Mouse (Mus musculus) liver, adult (tissue): ENCODE measurements around the gene Adamtsl5.

Experiments used
- GATA4 ChIP-seq: IDR thresholded peaks from 2 replicates; pipeline ENCODE4 v1.6.1; 2014; ENCODE audit warnings: mild to moderate bottlenecking, low read length; ENCODE audit not compliant: insufficient replicate concordance

Adamtsl5 gene

GRCm38 (mm10) chr10:80317011-80317410 is 31.2 kb downstream of the Adamtsl5 start:
- TF ChIP-seq GATA4, result no peak

- no peak for TF ChIP-seq GATA4
These were observed 31.8 kb downstream of the Adamtsl5 start for GRCm38 (mm10) chr10:80316359-80316781.

- TF ChIP-seq GATA4, result no peak
These were observed 32.9 kb downstream of the Adamtsl5 start for GRCm38 (mm10) chr10:80315315-80315714.

- no peak for TF ChIP-seq GATA4
These were observed 33.7 kb downstream of the Adamtsl5 start for GRCm38 (mm10) chr10:80314494-80315001.

- TF ChIP-seq GATA4, result no peak
These were observed 34.5 kb downstream of the Adamtsl5 start for GRCm38 (mm10) chr10:80313627-80314201.

DNA sequence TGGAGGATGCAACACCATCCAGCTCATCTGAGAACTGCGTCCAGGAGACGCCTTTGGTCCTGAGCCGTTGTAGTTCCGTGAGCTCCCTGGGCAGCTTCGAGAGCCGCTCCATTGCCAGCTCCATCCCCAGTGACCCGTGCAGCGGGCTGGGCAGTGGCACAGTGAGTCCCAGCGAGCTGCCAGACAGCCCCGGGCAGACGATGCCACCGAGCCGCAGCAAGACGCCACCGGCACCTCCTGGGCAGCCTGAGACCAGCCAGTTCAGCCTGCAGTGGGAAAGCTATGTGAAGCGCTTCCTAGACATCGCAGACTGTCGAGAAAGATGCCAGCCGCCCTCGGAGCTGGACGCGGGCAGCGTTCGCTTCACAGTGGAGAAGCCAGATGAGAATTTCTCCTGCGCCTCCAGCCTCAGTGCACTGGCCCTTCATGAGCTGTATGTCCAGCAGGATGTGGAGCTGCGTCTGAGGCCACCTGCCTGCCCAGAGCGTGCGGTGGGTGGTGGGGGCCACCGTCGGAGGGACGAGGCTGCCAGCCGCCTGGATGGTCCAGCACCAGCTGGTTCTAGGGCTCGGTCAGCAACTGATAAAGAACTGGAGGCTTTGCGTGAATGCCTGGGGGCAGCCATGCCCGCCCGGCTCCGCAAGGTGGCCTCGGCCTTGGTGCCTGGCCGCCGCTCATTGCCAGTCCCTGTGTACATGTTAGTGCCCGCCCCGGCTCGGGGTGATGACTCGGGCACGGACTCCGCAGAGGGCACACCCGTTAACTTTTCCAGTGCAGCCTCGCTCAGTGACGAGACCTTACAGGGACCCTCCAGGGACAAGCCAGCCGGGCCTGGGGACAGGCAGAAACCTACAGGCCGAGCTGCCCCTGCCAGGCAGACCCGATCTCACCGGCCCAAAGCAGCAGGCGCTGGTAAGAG is 35.4 kb downstream of the Adamtsl5 start:
- no peak for TF ChIP-seq GATA4

- no peak for TF ChIP-seq GATA4
These were observed 36.7 kb downstream of the Adamtsl5 start for GRCm38 (mm10) chr10:80311560-80311959.

- TF ChIP-seq GATA4, result no peak
These were observed 43.4 kb downstream of the Adamtsl5 start for GRCm38 (mm10) chr10:80304862-80305261.

GRCm38 (mm10) chr10:80304458-80304857 is 43.8 kb downstream of the Adamtsl5 start:
- no peak for TF ChIP-seq GATA4

DNA sequence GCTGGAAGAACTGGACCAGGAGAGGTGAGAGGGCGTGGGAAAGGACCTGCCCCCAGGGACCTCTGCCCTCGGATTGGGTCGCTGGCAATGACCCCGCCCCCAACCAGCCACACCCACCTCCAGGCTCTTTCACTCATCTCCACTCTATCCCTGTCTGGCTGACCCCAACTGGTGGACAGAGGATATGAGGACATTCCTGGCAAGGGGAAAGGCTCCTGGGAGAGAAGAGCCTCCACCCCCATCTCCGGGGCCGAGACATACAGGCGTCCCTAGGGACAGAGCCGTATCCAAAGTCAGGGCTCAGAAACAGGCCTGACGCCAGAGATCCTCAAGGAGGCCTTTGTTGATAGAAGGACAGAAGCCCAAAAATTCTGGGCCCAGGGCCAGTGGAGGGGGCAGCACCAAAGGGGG is 45.7 kb downstream of the Adamtsl5 start:
- no peak for TF ChIP-seq GATA4

DNA sequence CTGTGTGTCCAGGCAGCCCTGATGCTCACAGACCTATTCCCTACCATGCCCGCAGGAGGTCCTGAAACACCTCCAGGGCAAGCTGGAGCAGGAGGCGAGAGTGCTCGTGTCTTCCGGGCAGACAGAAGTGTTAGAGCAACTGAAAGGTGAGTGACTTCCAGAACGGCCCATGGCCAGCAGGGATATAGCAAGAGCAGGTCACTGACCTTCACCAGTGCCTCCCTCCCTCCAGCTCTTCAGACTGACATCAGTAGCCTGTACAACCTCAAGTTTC is 46.2 kb downstream of the Adamtsl5 start:
- no peak for TF ChIP-seq GATA4

DNA sequence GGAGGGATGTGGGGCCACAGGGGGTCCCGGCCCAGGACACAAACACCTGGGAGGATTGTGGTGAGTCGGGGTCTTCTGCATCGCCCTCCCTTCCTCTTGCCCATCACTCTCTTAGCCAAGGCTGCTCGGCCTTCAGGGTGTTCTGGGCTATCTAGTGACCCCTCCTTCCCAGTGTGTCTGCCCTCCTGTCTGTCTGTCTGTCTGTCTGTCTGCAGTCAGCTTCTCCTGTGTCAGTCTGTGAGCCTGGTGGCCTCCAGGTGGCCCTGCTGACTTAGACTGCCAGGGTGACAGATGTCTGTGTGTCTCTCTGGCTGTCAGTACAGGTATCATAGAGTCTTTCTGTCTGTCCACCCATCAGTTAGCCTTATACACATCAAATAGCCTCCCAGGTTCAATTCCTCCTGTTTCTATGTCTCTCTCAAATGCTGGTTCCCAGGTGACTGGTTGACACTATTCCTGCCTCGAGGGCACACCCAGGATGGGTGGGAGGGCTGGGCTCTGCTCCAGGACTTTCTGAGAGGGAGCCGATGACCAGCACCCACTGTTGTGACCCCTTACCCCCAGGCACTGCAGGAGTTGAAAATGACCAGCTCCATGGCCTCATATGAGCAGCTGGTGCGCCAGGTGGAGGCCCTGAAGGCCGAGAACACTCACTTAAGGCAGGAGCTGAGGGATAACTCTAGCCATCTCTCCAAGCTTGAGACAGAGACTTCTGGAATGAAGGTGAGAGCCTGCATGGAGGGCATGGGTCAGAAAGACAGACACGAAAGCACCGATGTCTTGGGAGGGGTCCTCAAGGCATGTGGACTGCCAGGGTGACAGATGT is 46.7 kb downstream of the Adamtsl5 start:
- no peak for TF ChIP-seq GATA4

- no peak for TF ChIP-seq GATA4
These were observed 47.5 kb downstream of the Adamtsl5 start for GRCm38 (mm10) chr10:80300672-80301181.

DNA sequence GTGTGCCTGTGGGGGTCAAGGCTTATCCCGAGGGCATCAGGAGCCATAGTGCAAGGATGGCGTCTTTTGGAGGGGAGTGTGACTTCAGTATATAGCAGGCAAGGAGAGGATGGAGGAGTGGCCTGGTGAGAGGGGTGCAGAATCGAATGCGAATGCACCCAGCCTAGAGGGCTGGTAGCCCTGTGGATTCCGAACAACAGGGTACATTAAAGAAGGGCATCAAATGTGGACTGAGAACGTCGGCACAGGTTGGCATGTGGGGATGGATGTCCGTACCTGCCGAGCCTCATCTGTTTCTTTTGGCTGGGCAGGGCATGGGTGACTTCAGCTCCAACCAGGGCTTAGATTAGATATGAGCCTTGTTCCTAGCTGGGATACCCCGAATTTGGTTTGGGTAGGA is 48.4 kb downstream of the Adamtsl5 start:
- TF ChIP-seq GATA4, result no peak

DNA sequence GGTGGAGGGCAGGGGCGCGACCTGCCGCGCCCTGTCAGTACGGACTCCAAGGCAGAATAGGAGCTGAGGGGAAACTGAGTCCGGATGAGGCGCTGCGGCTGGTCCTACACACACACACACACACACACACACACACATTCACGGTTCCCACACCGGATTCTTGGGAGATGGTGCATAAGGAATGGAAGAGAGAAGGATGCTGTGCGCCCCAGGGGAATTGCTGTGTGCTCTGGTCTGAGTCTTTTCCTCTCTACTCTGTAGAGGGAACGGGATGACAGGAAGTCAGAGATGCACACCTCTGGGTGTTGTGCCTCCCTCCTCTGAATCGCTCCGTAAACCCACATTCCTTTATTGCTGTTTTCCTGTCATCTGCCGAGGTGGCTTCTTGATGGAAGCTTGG is 48.9 kb downstream of the Adamtsl5 start:
- no peak for TF ChIP-seq GATA4
